Mouse (Mus musculus) MEL (cell line): ENCODE results near the gene Vwf.

Experiments
- BHLHE40 ChIP-seq: IDR thresholded peaks from 2 replicates; pipeline ENCODE4 v1.6.1; 2012; ENCODE audit warnings: low read depth, mild to moderate bottlenecking, inconsistent platforms, low read length, improper control_type of control experiment, borderline replicate concordance
- CTCF ChIP-seq, 3 experiments: IDR thresholded peaks in 2 of 3; conservative IDR thresholded peaks in 1 of 3; 2 replicates each; pipeline ENCODE4 v1.5.1; 2011 to 2012; ENCODE audit warnings: low read length in 3 of 3, low read depth in 2 of 3, mild to moderate bottlenecking in 2 of 3, improper control_type of control experiment in 1 of 3, inconsistent platforms in 1 of 3, mixed read lengths in 1 of 3, moderate library complexity in 1 of 3; ENCODE audit not compliant: control insufficient read depth in 1 of 3, insufficient read depth in 1 of 3, poor library complexity in 1 of 3, severe bottlenecking in 1 of 3
- E2F4 ChIP-seq: IDR thresholded peaks from 2 replicates; pipeline ENCODE4 v1.6.1; 2011; ENCODE audit warnings: low read depth, low read length, improper control_type of control experiment, borderline replicate concordance
- EP300 ChIP-seq, 2 experiments: IDR thresholded peaks; 2 replicates each; pipeline ENCODE4 v1.6.1; 2011; ENCODE audit warnings: improper control_type of control experiment in 2 of 2, low read length in 2 of 2, low read depth in 1 of 2, mild to moderate bottlenecking in 1 of 2
- ETS1 ChIP-seq: IDR thresholded peaks from 2 replicates; pipeline ENCODE4 v1.6.1; 2012; ENCODE audit warnings: low read depth, mild to moderate bottlenecking, inconsistent platforms, low read length, improper control_type of control experiment, moderate library complexity
- JUND ChIP-seq: IDR thresholded peaks from 2 replicates; pipeline ENCODE4 v1.6.1; 2011; ENCODE audit warnings: low read depth, mild to moderate bottlenecking, improper control_type of control experiment, low read length
- POLR2A ChIP-seq, 2 experiments: IDR thresholded peaks; 2 replicates each; pipeline ENCODE4 v1.6.1; 2011 to 2012; ENCODE audit warnings: low read length in 2 of 2, mild to moderate bottlenecking in 2 of 2, control low read depth in 1 of 2, improper control_type of control experiment in 1 of 2, low read depth in 1 of 2, moderate library complexity in 1 of 2; ENCODE audit not compliant: control insufficient read depth in 1 of 2, insufficient read depth in 1 of 2, poor library complexity in 1 of 2
- RAD21 ChIP-seq: IDR thresholded peaks from 2 replicates; pipeline ENCODE4 v1.6.1; 2011; ENCODE audit warnings: mild to moderate bottlenecking, low read depth, low read length, improper control_type of control experiment

DNA sequence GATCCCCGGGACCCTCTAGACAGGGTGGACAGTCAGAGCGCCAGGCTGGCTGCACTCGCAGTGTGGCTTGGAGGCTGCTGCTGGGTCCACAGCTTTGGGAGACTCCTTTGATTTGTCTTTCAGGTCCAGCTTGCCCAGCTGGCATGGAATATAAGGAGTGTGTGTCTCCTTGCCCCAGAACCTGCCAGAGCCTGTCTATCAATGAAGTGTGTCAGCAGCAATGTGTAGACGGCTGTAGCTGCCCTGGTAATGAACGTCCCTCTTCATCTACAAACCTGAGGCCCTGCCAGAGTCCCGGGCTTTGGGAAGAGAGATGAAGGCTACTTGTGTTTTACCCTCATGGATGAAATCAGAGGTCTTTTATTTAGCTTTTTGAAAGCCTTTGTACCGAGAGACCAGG, 43.5 kb downstream of the Vwf start:
- TF ChIP-seq CTCF (IDR thresholded peaks at IDR 0.05 in 2 of 3, conservative IDR thresholded peaks at IDR 0.05 in 1 of 3; ENCODE audit: control insufficient read depth in 1 of 3, insufficient read depth in 1 of 3, low read depth in 2 of 3, low read length in 3 of 3, poor library complexity in 1 of 3, severe bottlenecking in 1 of 3) (no peak), BHLHE40 (no peak), EP300 (IDR thresholded peaks at IDR 0.05; ENCODE audit: low read depth in 1 of 2, low read length in 2 of 2) (no peak), POLR2A (IDR thresholded peaks at IDR 0.05; ENCODE audit: control insufficient read depth in 1 of 2, insufficient read depth in 1 of 2, low read depth in 1 of 2, low read length in 2 of 2, poor library complexity in 1 of 2) (no peak), ETS1 (no peak), E2F4 (no peak), RAD21 (no peak), JUND (no peak)
